Mouse (Mus musculus) embryonic facial prominence, embryonic 10.5 days (tissue): ENCODE measurements around the gene Scn2a. TPM values are rescaled to one million over a fixed set of nuclear protein-coding genes. Genes with fewer than 3 reads are reported as not detected.
"Not testable (repeated sequence)": the region's sequence is repeated elsewhere in the genome, so short reads cannot be mapped to it uniquely, and the experiment has no call there.

Source experiments
- DNase-seq: peaks from one replicate; pipeline ENCODE4 v3.0.0-alpha.2; 2017; ENCODE audit warnings: low spot score
- H3K27ac ChIP-seq: fragments of 300-500 bp; sonication (generic); replicated peaks from 2 replicates; pipeline ENCODE4 v1.5.1; 2016; ENCODE audit warnings: mild to moderate bottlenecking
- H3K27me3 ChIP-seq: fragments of 300-500 bp; sonication (generic); replicated peaks from 2 replicates; pipeline ENCODE4 v1.6.1; 2016; ENCODE audit warnings: low read depth, mild to moderate bottlenecking; ENCODE audit not compliant: poor library complexity, severe bottlenecking
- H3K36me3 ChIP-seq: fragments of 300-500 bp; sonication (generic); replicated peaks from 2 replicates; pipeline ENCODE4 v1.6.1; 2016; ENCODE audit warnings: mild to moderate bottlenecking, moderate library complexity
- H3K4me1 ChIP-seq: fragments of 300-500 bp; sonication (generic); 2 replicates; pipeline ENCODE4 v1.6.1; 2016
- H3K4me3 ChIP-seq: fragments of 300-500 bp; sonication (generic); 2 replicates; pipeline ENCODE4 v1.5.1; 2016; ENCODE audit warnings: mild to moderate bottlenecking, moderate library complexity
- H3K9me3 ChIP-seq: fragments of 300-500 bp; sonication (generic); 2 replicates; pipeline ENCODE4 v1.6.1; 2016; ENCODE audit warnings: mild to moderate bottlenecking
- WGBS: fragments of 180-500 bp; shearing (Covaris S2); methylation state at CpG from one replicate; pipeline ENCODE4 v1.1.7; 2016; 5-methylcytosine and 5-hydroxymethylcytosine counted together
- polyA plus RNA-seq: library from polyadenylated mRNA; unstranded; fragments of >200 nt; fragmentation: Nextera tagmentation; extraction: Ambion mirVana; gene quantifications from 2 replicates; pipeline ENCODE4 v1.2.1, GENCODE M21; 2016

Scn2a gene
- polyA plus RNA-seq, 1 experiment from 2014 or later = 2.5 TPM

GRCm38 (mm10) chr2:65745400-65745799, 124.8 kb downstream of the Scn2a start:
- WGBS = 85% methylated on average over 5 of the region's 5 CpGs
- Histone ChIP-seq H3K4me1 (no peaks in the 10 kb centered on the region), H3K27ac (no peak overlapping the region), H3K9me3 (no peaks in the 10 kb centered on the region), H3K4me3 (no peak overlapping the region), H3K27me3 (no peaks in the 10 kb centered on the region), H3K36me3 (no peaks in the 10 kb centered on the region)
- DNase-seq = no peak

- no peaks in the 10 kb centered on the region for H3K36me3 ChIP-seq
- no peak overlapping the region for H3K4me3 ChIP-seq
- H3K27ac ChIP-seq = no peak overlapping the region
- no peaks in the 10 kb centered on the region for H3K4me1 ChIP-seq
- 65% methylated on average over 7 of the region's 7 CpGs for WGBS
- DNase-seq = no peak
- H3K27me3 ChIP-seq = no peaks in the 10 kb centered on the region
- no peaks in the 10 kb centered on the region for H3K9me3 ChIP-seq
Measured at GRCm38 (mm10) chr2:65782442-65782841, 161.9 kb downstream of the Scn2a start.

- no peaks in the 10 kb centered on the region for H3K4me1 ChIP-seq
Measured at GRCm38 (mm10) chr2:65783392-65783791, 162.8 kb downstream of the Scn2a start.

GRCm38 (mm10) chr2:65792516-65792915, 171.9 kb downstream of the Scn2a start:
- Histone ChIP-seq H3K4me1 (no peaks in the 10 kb centered on the region), H3K27ac (no peak overlapping the region), H3K27me3 (no peaks in the 10 kb centered on the region), H3K4me3 (no peak overlapping the region), H3K36me3 (no peaks in the 10 kb centered on the region; the same call in 1 of the 2 replicates), H3K9me3 (peaks cover 22% of the 10 kb centered on the region)
- no peak for DNase-seq
- WGBS = 35% methylated on average over 3 of the region's 3 CpGs

More at GRCm38 (mm10) chr2:65783392-65783791, 162.8 kb downstream of the Scn2a start:
- Histone ChIP-seq H3K4me3 (no peak overlapping the region), H3K9me3 (no peaks in the 10 kb centered on the region), H3K27me3 (no peaks in the 10 kb centered on the region), H3K36me3 (no peaks in the 10 kb centered on the region), H3K27ac (no peak overlapping the region)
- no peak for DNase-seq
- 81% methylated on average over 2 of the region's 2 CpGs for WGBS

- 87% methylated on average over 2 of the region's 2 CpGs for WGBS
Measured at GRCm38 (mm10) chr2:65793593-65793992, 173.0 kb downstream of the Scn2a start.

GRCm38 (mm10) chr2:65801054-65801709, 180.6 kb downstream of the Scn2a start:
- Histone ChIP-seq H3K9me3 (peaks cover 8% of the 10 kb centered on the region), H3K27me3 (no peaks in the 10 kb centered on the region), H3K4me1 (no peaks in the 10 kb centered on the region), H3K36me3 (no peaks in the 10 kb centered on the region; the same call in 1 of the 2 replicates), H3K4me3 (no peak overlapping the region), H3K27ac (no peak overlapping the region)
- WGBS = 65% methylated on average over 1 of the region's 1 CpGs
- no peak for DNase-seq

More at GRCm38 (mm10) chr2:65793593-65793992, 173.0 kb downstream of the Scn2a start:
- no peak overlapping the region for H3K4me3 ChIP-seq
- H3K9me3 ChIP-seq = peaks cover 22% of the 10 kb centered on the region
- H3K4me1 ChIP-seq = no peaks in the 10 kb centered on the region
- no peaks in the 10 kb centered on the region for H3K27me3 ChIP-seq
- DNase-seq = no peak
- no peak overlapping the region for H3K27ac ChIP-seq
- H3K36me3 ChIP-seq = no peaks in the 10 kb centered on the region; the same call in 1 of the 2 replicates

- Histone ChIP-seq H3K9me3 (no peaks in the 10 kb centered on the region), H3K4me1 (no peaks in the 10 kb centered on the region), H3K27ac (no peak overlapping the region), H3K4me3 (no peak overlapping the region), H3K27me3 (no peaks in the 10 kb centered on the region), H3K36me3 (no peaks in the 10 kb centered on the region)
- DNase-seq = no peak
- WGBS = 91% methylated on average over 6 of the region's 6 CpGs
Measured at GRCm38 (mm10) chr2:65806556-65806955, 186.0 kb downstream of the Scn2a start.

- 85% methylated on average over 6 of the region's 6 CpGs for WGBS
- H3K9me3 ChIP-seq, H3K27ac ChIP-seq, H3K4me1 ChIP-seq, H3K4me3 ChIP-seq, H3K36me3 ChIP-seq, H3K27me3 ChIP-seq, DNase-seq: not testable (repeated sequence)
Measured at GRCm38 (mm10) chr2:65811203-65811602, 190.6 kb downstream of the Scn2a start.

Other genes starting within 250 kb of the Scn2a start
- 3.9 and 4.7 TPM in 2 replicates for gene Scn3a, start 53.1 kb upstream of the Scn2a start, polyA plus RNA-seq
- gene Csrnp3, start 225.0 kb downstream of the Scn2a start, polyA plus RNA-seq = 5.1 and 6.2 TPM in 2 replicates